Mouse (Mus musculus) forebrain, postnatal 0 days (tissue): ENCODE data around the gene Lrrc49. TPM values are rescaled to one million over a fixed set of nuclear protein-coding genes. Genes with fewer than 3 reads are reported as not detected.
A peak's percentile ranks its signal among the peaks of the same experiment; 100 is the strongest.

Experiments
- ATAC-seq: fragments of 200-750 bp; cut with Nextera tagmentation; 2 replicates; pipeline ENCODE4 v1.8.0; 2017; ENCODE audit warnings: mild to moderate bottlenecking, moderate library complexity
- DNase-seq: peaks from one replicate; pipeline ENCODE4 v3.0.0-alpha.2; 2015
- H3K27ac ChIP-seq: fragments of 300-500 bp; sonication (generic); 2 replicates; pipeline ENCODE4 v1.5.1; 2014; ENCODE audit warnings: low read depth, mild to moderate bottlenecking, antibody characterized with exemption, low read length, moderate library complexity, mixed read lengths
- H3K27me3 ChIP-seq: fragments of 300-500 bp; sonication (generic); 2 replicates; pipeline ENCODE4 v1.6.1; 2014; ENCODE audit warnings: mild to moderate bottlenecking, low read length, mixed read lengths; ENCODE audit not compliant: insufficient read depth
- H3K36me3 ChIP-seq: fragments of 300-500 bp; sonication (generic); 2 replicates; pipeline ENCODE4 v1.6.1; 2014; ENCODE audit warnings: mild to moderate bottlenecking, moderate library complexity; ENCODE audit not compliant: insufficient read depth
- H3K4me1 ChIP-seq: fragments of 300-500 bp; sonication (generic); 2 replicates; pipeline ENCODE4 v1.6.1; 2014; ENCODE audit warnings: antibody characterized with exemption; ENCODE audit not compliant: insufficient read depth
- H3K4me2 ChIP-seq: fragments of 300-500 bp; sonication (generic); 2 replicates; pipeline ENCODE4 v1.6.1; 2014; ENCODE audit warnings: low read depth, mild to moderate bottlenecking, moderate library complexity
- H3K4me3 ChIP-seq: fragments of 300-500 bp; sonication (generic); 2 replicates; pipeline ENCODE4 v1.5.1; 2014; ENCODE audit warnings: low read depth, low read length, mixed read lengths
- H3K9ac ChIP-seq: fragments of 300-500 bp; sonication (generic); 2 replicates; pipeline ENCODE4 v1.6.1; 2014; ENCODE audit warnings: mild to moderate bottlenecking
- H3K9me3 ChIP-seq: fragments of 300-500 bp; sonication (generic); 2 replicates; pipeline ENCODE4 v1.6.1; 2016; ENCODE audit warnings: low read length
- CTCF ChIP-seq: sonication (generic); IDR thresholded peaks from 2 replicates; pipeline ENCODE4 v1.5.1; 2016; ENCODE audit warnings: antibody characterized with exemption, control low read depth, low read depth
- WGBS: fragments of 180-500 bp; shearing (Covaris S2); extraction: QIAGEN DNeasy Blood & Tissue Kit; methylation state at CpG from one replicate; pipeline ENCODE4 v1.1.7; 2014; 5-methylcytosine and 5-hydroxymethylcytosine counted together
- polyA plus RNA-seq: library from polyadenylated mRNA; unstranded; fragments of >200 nt; fragmentation: Nextera tagmentation; extraction: Ambion mirVana; gene quantifications from 2 replicates; pipeline ENCODE4 v1.2.1, GENCODE M21; 2015
- total RNA-seq: library from RNA; depleted of rRNA; stranded (reverse); fragments of >200 nt; gene quantifications from 2 replicates; pipeline ENCODE4 v1.2.3, GENCODE M21; 2014

Gene Lrrc49
- total and polyA plus RNA-seq, 2 experiments from 2014 or later, result 69.6 to 85.6 TPM

DNA sequence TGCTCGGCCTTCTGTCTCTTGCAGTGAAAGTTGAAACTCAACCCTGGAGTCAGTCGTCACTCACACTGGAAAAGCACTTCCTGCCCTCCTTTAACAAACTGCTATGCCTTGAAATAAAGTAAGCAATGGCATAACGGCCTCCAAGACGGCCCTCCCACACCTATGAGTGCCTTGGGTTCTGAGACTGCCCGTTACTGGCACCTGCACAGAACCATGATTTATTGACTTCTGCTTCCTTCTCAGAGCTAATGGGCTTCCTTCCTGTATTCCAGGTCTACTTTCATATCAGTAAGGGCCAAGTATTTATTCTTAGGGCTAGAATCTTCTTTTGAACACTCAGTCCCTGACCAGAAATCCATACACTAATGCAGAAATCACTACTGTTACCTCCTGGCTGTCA, 9.0 kb downstream of the Lrrc49 start:
- Histone ChIP-seq H3K36me3 (peaks cover 72% of the 10 kb centered on the region), H3K27ac (no peak overlapping the region), H3K4me3 (no peak overlapping the region), H3K27me3 (no peaks in the 10 kb centered on the region), H3K9me3 (no peaks in the 10 kb centered on the region), H3K4me2 (no peak overlapping the region), H3K4me1 (no peaks in the 10 kb centered on the region), H3K9ac (no peak overlapping the region)
- 87% methylated on average over 5 of the region's 5 CpGs for WGBS
- ATAC-seq (no peak), DNase-seq (no peak)
- no peak for TF ChIP-seq CTCF

DNA sequence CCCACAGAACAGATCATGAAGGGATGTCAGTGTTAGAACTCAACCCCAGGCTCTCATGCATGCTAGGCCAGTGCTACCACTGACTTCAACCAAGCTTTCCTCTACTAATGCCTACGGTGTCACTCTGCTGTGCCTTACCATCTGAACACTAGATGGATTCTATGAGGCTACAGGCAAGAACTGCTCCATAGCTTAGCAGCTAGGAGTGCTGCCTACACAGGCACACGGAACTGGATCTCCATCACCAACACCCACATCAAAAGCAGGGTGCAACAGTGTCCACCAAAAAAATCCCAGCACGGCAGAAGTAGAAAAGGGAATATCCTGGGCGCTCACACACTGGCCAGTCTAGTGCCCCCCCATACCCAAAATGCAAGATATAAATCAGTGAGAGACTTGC, 11.5 kb downstream of the Lrrc49 start:
- peaks cover 73% of the 10 kb centered on the region for H3K36me3 ChIP-seq
- TF ChIP-seq CTCF, result no peak

GRCm38 (mm10) chr9:60674780-60675179, 13.2 kb downstream of the Lrrc49 start:
- H3K4me3 ChIP-seq, result no peak overlapping the region
- DNase-seq (no peak), ATAC-seq (no peak)
- H3K4me1 ChIP-seq, result no peaks in the 10 kb centered on the region
- H3K27me3 ChIP-seq, result no peaks in the 10 kb centered on the region
- H3K36me3 ChIP-seq, result peaks cover 68% of the 10 kb centered on the region
- H3K4me2 ChIP-seq, result no peak overlapping the region
- no peak overlapping the region for H3K27ac ChIP-seq
- H3K9ac ChIP-seq, result no peak overlapping the region
- peak; percentile 28; the same call in 1 of the 2 replicates for TF ChIP-seq CTCF
- H3K9me3 ChIP-seq, result no peaks in the 10 kb centered on the region

More for the DNA sequence above, 11.5 kb downstream of the Lrrc49 start:
- H3K4me1 ChIP-seq, result no peaks in the 10 kb centered on the region
- no peaks in the 10 kb centered on the region for H3K9me3 ChIP-seq
- no peak overlapping the region for H3K4me3 ChIP-seq
- H3K9ac ChIP-seq, result no peak overlapping the region
- DNase-seq (no peak), ATAC-seq (no peak)
- H3K27me3 ChIP-seq, result no peaks in the 10 kb centered on the region
- 94% methylated on average over 4 of the region's 4 CpGs for WGBS
- no peak overlapping the region for H3K4me2 ChIP-seq
- no peak overlapping the region for H3K27ac ChIP-seq

- ATAC-seq, result no peak
- H3K36me3 ChIP-seq, result peaks cover 64% of the 10 kb centered on the region
These were observed 15.4 kb downstream of the Lrrc49 start for GRCm38 (mm10) chr9:60672568-60672967.

DNA sequence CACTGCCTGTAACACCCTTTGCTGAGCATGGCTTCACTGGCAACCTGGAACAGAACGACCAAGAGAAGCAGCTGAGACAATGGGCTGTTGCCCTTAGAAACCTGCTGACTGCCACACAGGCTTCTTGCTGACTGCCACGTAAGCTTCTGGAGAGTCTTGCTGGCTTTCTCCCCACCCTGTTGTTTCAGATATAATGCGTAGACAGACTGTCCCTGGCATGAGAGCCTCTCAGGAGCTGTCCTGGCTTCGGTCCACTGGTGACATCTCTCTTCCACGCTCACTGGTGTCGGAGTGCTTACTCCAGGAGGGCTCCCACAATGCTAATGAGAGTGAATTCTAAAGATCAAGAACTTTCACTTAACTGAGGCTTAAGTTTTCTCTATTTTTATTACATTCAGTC, 19.1 kb downstream of the Lrrc49 start:
- DNase-seq, result no peak
- no peak overlapping the region for H3K27ac ChIP-seq
- no peak overlapping the region for H3K9ac ChIP-seq
- no peak for ATAC-seq
- no peak overlapping the region for H3K4me2 ChIP-seq
- H3K27me3 ChIP-seq, result no peaks in the 10 kb centered on the region
- no peaks in the 10 kb centered on the region for H3K9me3 ChIP-seq
- TF ChIP-seq CTCF, result no peak
- no peaks in the 10 kb centered on the region for H3K4me1 ChIP-seq
- H3K4me3 ChIP-seq, result no peak overlapping the region
- peaks cover 58% of the 10 kb centered on the region for H3K36me3 ChIP-seq
- 74% methylated on average over 6 of the region's 6 CpGs for WGBS

More at GRCm38 (mm10) chr9:60672568-60672967, 15.4 kb downstream of the Lrrc49 start:
- no peak overlapping the region for H3K9ac ChIP-seq
- DNase-seq, result no peak
- no peak overlapping the region for H3K4me2 ChIP-seq
- no peaks in the 10 kb centered on the region for H3K4me1 ChIP-seq
- H3K9me3 ChIP-seq, result no peaks in the 10 kb centered on the region
- H3K27me3 ChIP-seq, result no peaks in the 10 kb centered on the region
- 80% methylated on average over 6 of the region's 6 CpGs for WGBS
- H3K4me3 ChIP-seq, result no peak overlapping the region
- TF ChIP-seq CTCF, result no peak
- H3K27ac ChIP-seq, result no peak overlapping the region

DNA sequence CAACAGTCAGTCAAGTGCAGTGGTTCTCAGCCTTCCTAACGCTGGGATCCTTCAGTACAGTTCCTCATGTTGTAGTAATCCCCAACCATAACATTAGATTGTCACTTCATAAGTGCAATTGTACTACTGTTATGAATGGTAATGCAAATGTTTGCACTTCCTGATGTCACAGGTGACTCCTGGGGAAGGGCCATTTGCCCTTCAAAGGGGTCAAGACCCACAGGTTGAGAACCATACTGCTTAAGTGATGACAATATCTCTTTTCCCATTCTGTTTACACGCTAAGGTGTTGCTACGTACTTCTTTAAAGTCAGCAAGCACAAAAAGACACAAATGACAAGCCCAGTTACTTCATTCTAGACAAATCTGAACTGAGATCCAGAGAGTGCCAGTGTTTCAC, 22.4 kb downstream of the Lrrc49 start:
- no peaks in the 10 kb centered on the region for H3K9me3 ChIP-seq
- H3K4me3 ChIP-seq, result no peak overlapping the region
- no peak overlapping the region for H3K27ac ChIP-seq
- DNase-seq, result no peak
- no peaks in the 10 kb centered on the region for H3K4me1 ChIP-seq
- ATAC-seq, result no peak
- H3K9ac ChIP-seq, result no peak overlapping the region
- no peak overlapping the region for H3K4me2 ChIP-seq
- H3K27me3 ChIP-seq, result no peaks in the 10 kb centered on the region
- peaks cover 49% of the 10 kb centered on the region for H3K36me3 ChIP-seq
- WGBS, result 95% methylated on average over 3 of the region's 3 CpGs
- no peak for TF ChIP-seq CTCF

DNA sequence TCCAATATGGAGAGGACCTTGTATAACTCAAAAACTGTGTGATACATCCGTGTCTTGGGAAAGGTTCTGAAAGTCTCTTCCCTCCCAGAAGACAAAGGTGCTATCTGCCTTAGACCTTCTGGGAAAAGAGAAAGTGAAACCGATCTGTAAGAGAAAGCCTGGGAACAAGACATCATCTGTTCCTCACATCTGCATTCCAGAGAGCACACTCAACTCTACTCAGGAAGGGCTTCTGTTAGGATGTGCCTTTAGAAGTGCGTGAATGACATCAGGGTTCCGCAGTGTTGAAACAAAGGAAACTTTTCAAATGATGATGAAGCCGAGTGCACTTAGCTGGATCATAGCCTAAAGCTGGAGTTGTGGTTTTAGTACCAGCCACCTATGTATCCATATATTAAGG, 23.1 kb downstream of the Lrrc49 start:
- Histone ChIP-seq H3K9ac (no peak overlapping the region), H3K27me3 (no peaks in the 10 kb centered on the region), H3K4me2 (no peak overlapping the region), H3K9me3 (no peaks in the 10 kb centered on the region), H3K4me3 (no peak overlapping the region), H3K27ac (no peak overlapping the region), H3K4me1 (no peaks in the 10 kb centered on the region), H3K36me3 (peaks cover 43% of the 10 kb centered on the region)
- no peak for TF ChIP-seq CTCF
- DNase-seq (no peak), ATAC-seq (no peak)
- 81% methylated on average over 5 of the region's 5 CpGs for WGBS

DNA sequence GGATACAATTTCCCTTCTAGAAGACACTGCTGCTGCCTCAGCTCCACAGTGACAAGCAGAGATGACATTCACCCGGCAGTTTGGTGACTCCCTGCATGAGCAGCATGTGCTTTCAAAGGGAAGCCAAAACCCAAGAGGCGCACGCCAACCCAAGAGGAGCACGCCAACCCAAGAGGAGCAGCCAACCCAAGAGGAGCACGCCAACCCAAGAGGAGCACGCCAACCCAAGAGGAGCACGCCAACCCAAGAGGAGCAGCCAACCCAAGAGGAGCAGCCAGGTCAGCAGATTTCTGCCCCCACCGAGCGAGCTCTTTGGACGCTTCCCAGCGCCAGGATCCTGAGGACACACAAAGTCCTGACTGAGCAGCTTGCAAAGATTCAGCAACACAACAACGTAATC, 23.6 kb downstream of the Lrrc49 start:
- no peak overlapping the region for H3K4me3 ChIP-seq
- H3K36me3 ChIP-seq, result peaks cover 40% of the 10 kb centered on the region
- no peaks in the 10 kb centered on the region for H3K27me3 ChIP-seq
- no peak overlapping the region for H3K4me2 ChIP-seq
- TF ChIP-seq CTCF, result no peak
- DNase-seq, result peak; percentile 48
- H3K9ac ChIP-seq, result no peak overlapping the region
- WGBS, result 75% methylated on average over 12 of the region's 12 CpGs
- no peak overlapping the region for H3K27ac ChIP-seq
- no peaks in the 10 kb centered on the region for H3K4me1 ChIP-seq
- ATAC-seq, result peak; percentile 66
- no peaks in the 10 kb centered on the region for H3K9me3 ChIP-seq
